Mouse (Mus musculus): ENCODE measurements around the gene Clcn6. TPM values are rescaled to one million over a fixed set of nuclear protein-coding genes. Genes with fewer than 3 reads are reported as not detected.
A peak's percentile ranks its signal among the peaks of the same experiment; 100 is the strongest.

Gene Clcn6
- polyA plus RNA-seq, 1 experiment from 2014 or later = 35.3 TPM

DNA sequence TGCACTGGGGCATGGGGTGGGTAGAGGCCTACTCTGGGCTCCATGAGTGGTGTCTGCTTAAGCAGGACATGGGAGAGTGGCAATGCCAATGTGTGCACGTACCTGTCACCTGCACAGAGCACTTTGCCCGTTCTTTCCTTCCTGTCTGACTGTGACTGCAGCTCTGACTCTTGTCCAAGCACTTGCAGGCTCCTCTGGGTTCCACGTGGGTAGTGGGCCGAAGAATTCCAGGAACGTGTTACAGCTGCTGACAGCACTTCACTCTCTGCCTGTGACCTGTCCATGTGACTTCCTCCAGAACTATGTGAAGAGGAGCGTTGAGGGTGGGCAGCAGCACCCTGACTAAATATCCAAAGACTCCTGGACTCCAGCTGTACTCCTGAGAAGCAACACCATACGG, 72.9 kb downstream of the Clcn6 start:
- no peaks in the 10 kb centered on the region for H3K9me3 ChIP-seq
- ATAC-seq = no peak
- H3K9ac ChIP-seq (replicated peaks) = no peak overlapping the region
- no peak overlapping the region for H3K4me3 ChIP-seq (replicated peaks)
- WGBS = 79% methylated on average over 7 of the region's 7 CpGs
- H3K4me2 ChIP-seq (replicated peaks) = no peak overlapping the region
- H3K27ac ChIP-seq = no peak overlapping the region
- H3K4me1 ChIP-seq (replicated peaks) = no peaks in the 10 kb centered on the region
- no peaks in the 10 kb centered on the region for H3K36me3 ChIP-seq
- H3K27me3 ChIP-seq = no peaks in the 10 kb centered on the region; the same call in 1 of the 2 replicates

DNA sequence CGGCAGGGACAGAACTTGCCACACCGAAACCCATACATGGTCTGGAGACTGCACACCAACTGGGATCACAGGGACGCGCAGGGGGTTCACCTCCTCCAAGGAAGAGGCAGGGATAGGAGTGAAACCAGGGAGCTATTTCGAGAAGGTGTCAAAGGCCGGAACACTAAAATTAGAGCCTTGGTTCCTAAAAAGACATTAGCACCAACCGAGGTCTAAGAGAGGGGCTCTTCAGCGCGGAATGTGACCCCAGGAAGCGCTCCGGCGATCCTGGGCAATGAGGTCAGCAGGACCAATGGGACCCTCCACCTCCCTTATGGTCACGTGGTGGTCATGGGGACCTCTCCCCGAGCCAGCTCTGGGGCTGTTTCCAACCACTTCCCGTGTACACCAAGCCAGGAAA, 75.0 kb downstream of the Clcn6 start:
- no peak overlapping the region for H3K4me3 ChIP-seq (replicated peaks)
- no peaks in the 10 kb centered on the region for H3K4me1 ChIP-seq (replicated peaks)
- 88% methylated on average over 15 of the region's 15 CpGs for WGBS
- no peak overlapping the region for H3K27ac ChIP-seq
- no peak overlapping the region for H3K9ac ChIP-seq (replicated peaks)
- H3K9me3 ChIP-seq = no peaks in the 10 kb centered on the region
- ATAC-seq = no peak
- no peaks in the 10 kb centered on the region for H3K27me3 ChIP-seq
- no peak overlapping the region for H3K4me2 ChIP-seq (replicated peaks)
- no peaks in the 10 kb centered on the region for H3K36me3 ChIP-seq

DNA sequence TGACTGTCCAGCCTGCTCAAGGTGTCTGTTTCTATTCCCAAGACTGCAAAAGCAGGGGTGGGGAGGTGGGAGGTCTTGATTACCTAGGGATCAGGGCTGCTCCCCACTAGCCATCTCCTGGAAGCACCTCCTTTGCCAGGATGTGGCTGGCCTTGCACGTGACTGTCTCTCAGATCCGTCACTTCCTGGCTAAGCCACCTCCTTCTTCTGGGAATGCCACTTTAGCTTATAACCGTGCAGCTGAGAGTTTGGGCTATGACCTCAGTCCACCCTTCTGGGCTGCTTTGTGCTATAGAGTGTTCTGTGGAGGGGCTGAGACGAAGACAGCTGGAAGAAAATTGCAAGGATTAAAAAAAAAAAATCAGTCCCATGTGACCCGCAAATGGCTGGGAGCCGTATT, 75.8 kb downstream of the Clcn6 start:
- 55% methylated on average over 6 of the region's 6 CpGs for WGBS
- Histone ChIP-seq H3K4me1 (replicated peaks) (no peaks in the 10 kb centered on the region), H3K4me2 (replicated peaks) (no peak overlapping the region), H3K27ac (no peak overlapping the region), H3K36me3 (no peaks in the 10 kb centered on the region), H3K4me3 (replicated peaks) (no peak overlapping the region), H3K27me3 (no peaks in the 10 kb centered on the region), H3K9ac (replicated peaks) (no peak overlapping the region), H3K9me3 (no peaks in the 10 kb centered on the region)
- ATAC-seq = 0 out of 2 replicates have a peak, but pooled peaks have one; percentile 9

DNA sequence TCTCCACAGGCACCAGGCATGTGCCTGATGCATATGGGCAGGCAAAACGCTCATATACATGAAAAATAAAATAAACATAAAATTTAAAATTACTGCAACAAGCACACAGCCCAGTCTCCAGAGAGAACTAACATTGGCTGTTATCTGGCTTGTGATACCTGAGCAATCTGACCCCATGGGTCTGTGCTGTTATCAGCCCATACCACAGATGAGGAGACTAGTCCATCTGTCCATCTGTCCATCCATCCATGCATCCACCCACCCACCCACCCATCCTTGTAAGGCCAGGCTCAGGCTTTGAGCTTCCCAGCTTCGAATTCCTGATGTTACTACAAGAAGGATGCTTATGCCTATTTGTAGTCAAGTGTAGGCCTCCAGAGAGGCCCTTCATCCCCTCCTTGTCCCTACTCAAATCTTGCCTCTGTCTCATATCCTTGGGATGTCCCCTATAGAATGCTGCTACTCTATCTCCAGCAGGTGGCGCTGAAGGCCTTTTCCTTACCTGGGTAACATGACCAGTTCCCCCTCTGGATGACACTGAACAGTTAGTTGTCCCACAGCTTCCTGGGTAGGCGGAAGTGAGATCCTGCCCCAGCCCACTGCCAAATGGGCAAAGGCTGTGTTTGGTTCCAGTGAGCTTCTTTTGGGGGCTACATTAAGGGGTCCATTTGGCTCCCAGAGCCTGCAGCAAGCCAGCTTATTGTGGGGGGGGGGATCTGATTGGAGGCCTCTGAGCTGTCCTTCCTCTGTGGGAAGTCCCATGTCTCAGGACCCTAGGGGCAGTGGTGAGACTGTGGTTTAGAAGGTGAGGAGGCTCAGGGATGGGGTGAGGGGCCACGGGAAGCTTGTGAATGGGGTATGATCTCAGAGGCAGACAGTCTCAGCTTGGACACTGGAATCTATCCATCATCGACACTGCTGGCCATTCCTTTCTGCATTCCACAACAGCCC, 78.5 kb downstream of the Clcn6 start:
- Histone ChIP-seq H3K4me1 (replicated peaks) (no peaks in the 10 kb centered on the region), H3K4me2 (replicated peaks) (no peak overlapping the region), H3K27me3 (no peaks in the 10 kb centered on the region), H3K9ac (replicated peaks) (no peak overlapping the region), H3K4me3 (replicated peaks) (no peak overlapping the region), H3K36me3 (no peaks in the 10 kb centered on the region), H3K9me3 (no peaks in the 10 kb centered on the region), H3K27ac (no peak overlapping the region)
- 47% methylated on average over 6 of the region's 6 CpGs for WGBS
- peak; percentile 90 for ATAC-seq

DNA sequence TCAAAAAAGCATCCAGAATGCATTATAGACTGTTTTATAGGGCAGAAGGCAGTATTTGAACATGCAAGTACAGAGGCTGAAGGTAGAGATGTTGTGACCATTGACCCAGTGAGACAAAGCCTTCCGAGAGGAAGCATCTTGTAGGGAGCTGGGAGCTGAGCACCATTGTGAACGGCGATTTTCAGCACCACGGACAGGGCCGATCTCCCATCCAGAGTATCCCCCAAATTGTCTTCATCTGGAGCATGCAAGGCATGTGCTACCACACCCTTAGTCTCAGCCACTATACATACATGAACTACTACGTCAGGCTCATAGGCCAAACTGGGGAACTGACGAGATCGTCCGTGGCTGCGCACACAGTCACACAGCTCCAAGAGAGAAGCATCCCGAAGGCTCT, 81.5 kb downstream of the Clcn6 start:
- no peaks in the 10 kb centered on the region for H3K27me3 ChIP-seq
- H3K36me3 ChIP-seq = no peaks in the 10 kb centered on the region
- H3K4me1 ChIP-seq (replicated peaks) = no peaks in the 10 kb centered on the region
- no peaks in the 10 kb centered on the region for H3K9me3 ChIP-seq
- H3K27ac ChIP-seq = no peak overlapping the region
- H3K4me2 ChIP-seq (replicated peaks) = no peak overlapping the region
- WGBS = 48% methylated on average over 11 of the region's 11 CpGs
- no peak for ATAC-seq
- no peak overlapping the region for H3K9ac ChIP-seq (replicated peaks)
- no peak overlapping the region for H3K4me3 ChIP-seq (replicated peaks)

Other genes with a start within 250 kb of the Clcn6 start
- gene Zfp984, start 229.0 kb downstream of the Clcn6 start, polyA plus RNA-seq (2015; fragmentation: Nextera tagmentation; extraction: Ambion mirVana) = 3.9 and 4.6 TPM in 2 replicates
- 6.2 and 7.7 TPM in 2 replicates for gene Zfp933, start 190.5 kb downstream of the Clcn6 start, polyA plus RNA-seq (2015; fragmentation: Nextera tagmentation; extraction: Ambion mirVana)
- 47.4 and 50.3 TPM in 2 replicates for gene Miip, start 170.0 kb downstream of the Clcn6 start, polyA plus RNA-seq (2015; fragmentation: Nextera tagmentation; extraction: Ambion mirVana)
- 11.6 and 12.1 TPM in 2 replicates for gene Fv1, start 169.8 kb downstream of the Clcn6 start, polyA plus RNA-seq (2015; fragmentation: Nextera tagmentation; extraction: Ambion mirVana)
- 77.3 and 78.6 TPM in 2 replicates for gene Mfn2, start 134.1 kb downstream of the Clcn6 start, polyA plus RNA-seq (2015; fragmentation: Nextera tagmentation; extraction: Ambion mirVana)
- 18.7 and 20.4 TPM in 2 replicates for gene Plod1, start 102.1 kb downstream of the Clcn6 start, polyA plus RNA-seq (2015; fragmentation: Nextera tagmentation; extraction: Ambion mirVana)
- gene 2510039O18Rik, start 97.9 kb downstream of the Clcn6 start, polyA plus RNA-seq (2015; fragmentation: Nextera tagmentation; extraction: Ambion mirVana) = 10.2 and 13.6 TPM in 2 replicates
- gene Nppb, start 53.0 kb downstream of the Clcn6 start, polyA plus RNA-seq (2015; fragmentation: Nextera tagmentation; extraction: Ambion mirVana) = 0.36 TPM in 1 of 2 replicates, not detected in the other
- 2.5 and 3.4 TPM in 2 replicates for gene Nppa, start 38.1 kb downstream of the Clcn6 start, polyA plus RNA-seq (2015; fragmentation: Nextera tagmentation; extraction: Ambion mirVana)
- gene Mthfr, start 256 bp upstream of the Clcn6 start, polyA plus RNA-seq (2015; fragmentation: Nextera tagmentation; extraction: Ambion mirVana) = 26.6 and 28.4 TPM in 2 replicates
- gene Agtrap, start 49.2 kb upstream of the Clcn6 start, polyA plus RNA-seq (2015; fragmentation: Nextera tagmentation; extraction: Ambion mirVana) = 5.4 and 7.9 TPM in 2 replicates
- gene Mad2l2, start 91.6 kb upstream of the Clcn6 start, polyA plus RNA-seq (2015; fragmentation: Nextera tagmentation; extraction: Ambion mirVana) = 105 and 106 TPM in 2 replicates
- gene Draxin, start 91.9 kb upstream of the Clcn6 start, polyA plus RNA-seq (2015; fragmentation: Nextera tagmentation; extraction: Ambion mirVana) = 14.6 and 20.4 TPM in 2 replicates
- 15.9 and 19.6 TPM in 2 replicates for gene Fbxo6, start 113.3 kb upstream of the Clcn6 start, polyA plus RNA-seq (2015; fragmentation: Nextera tagmentation; extraction: Ambion mirVana)
- gene Fbxo44, start 121.7 kb upstream of the Clcn6 start, polyA plus RNA-seq (2015; fragmentation: Nextera tagmentation; extraction: Ambion mirVana) = 97.8 and 103 TPM in 2 replicates
- gene Fbxo2, start 121.8 kb upstream of the Clcn6 start, polyA plus RNA-seq (2015; fragmentation: Nextera tagmentation; extraction: Ambion mirVana) = 2.3 and 2.4 TPM in 2 replicates
- gene Disp3, start 249.1 kb upstream of the Clcn6 start, polyA plus RNA-seq (2015; fragmentation: Nextera tagmentation; extraction: Ambion mirVana) = 11.1 and 12.0 TPM in 2 replicates